Mouse (Mus musculus) kidney, adult 2 months (tissue): ENCODE data around the gene Hoxa5.

Experiments used
- CTCF ChIP-seq: fragments of 200-500 bp; conservative IDR thresholded peaks from 2 replicates; pipeline ENCODE4 v1.5.1; 2011; ENCODE audit warnings: low read depth, mild to moderate bottlenecking, control low read depth, low read length, moderate library complexity, mixed read lengths; ENCODE audit not compliant: insufficient read depth, insufficient read length
- POLR2A ChIP-seq: fragments of 200-500 bp; IDR thresholded peaks from one replicate; pipeline ENCODE4 v1.6.1; 2011; ENCODE audit warnings: low read depth, low read length, control low read depth

GRCm38 (mm10) chr6:52232568-52232965 is 28.2 kb upstream of the Hoxa5 start:
- TF ChIP-seq CTCF (no peak), POLR2A (no peak)
